10 mouse cellular contexts compared by ENCODE assay signal in the genomic region with DNA sequence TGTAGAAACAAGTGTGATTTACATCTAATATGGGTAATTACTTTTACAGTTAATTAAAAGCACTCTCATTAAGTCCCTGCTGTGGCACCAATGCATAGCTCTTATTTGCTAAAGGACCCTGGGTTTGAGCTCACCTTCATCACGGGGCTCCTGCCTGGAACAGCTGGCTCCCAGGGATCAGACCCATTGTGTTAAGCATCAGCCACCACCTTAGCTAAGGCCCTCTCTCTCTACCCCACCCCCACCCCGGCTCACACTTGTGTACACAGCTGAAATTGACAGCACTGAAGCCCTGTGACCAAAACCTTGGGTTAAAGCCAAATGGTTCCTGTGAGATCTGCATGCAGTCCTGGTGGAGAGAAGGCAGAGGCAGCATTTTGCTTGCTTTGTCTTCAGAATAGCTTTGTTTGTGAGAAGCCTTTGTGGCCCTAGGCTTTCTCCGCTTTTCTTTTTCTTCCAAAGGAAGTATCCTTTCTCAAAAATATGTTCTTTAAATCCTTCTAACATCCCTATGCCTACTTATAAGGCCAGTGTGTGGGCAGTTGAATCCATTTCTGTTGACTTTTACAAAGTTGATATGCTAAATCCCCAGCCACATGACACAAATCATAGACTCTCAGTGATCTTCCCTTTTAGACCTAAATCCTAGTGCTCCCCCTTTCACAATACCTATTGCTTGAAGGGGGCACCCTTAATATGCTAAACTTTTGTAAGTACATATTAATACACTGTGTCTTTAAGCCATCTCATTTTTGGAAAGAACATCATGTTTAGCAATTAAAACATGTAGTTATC.
DNase-seq lines count a peak whose midpoint lies in the region; ATAC-seq lines count a peak whose summit lies in the region.
"Had no signal": no experiment of that assay in that cellular context is flagged by ENCODE, and none has a peak within 500 bp of the region (broad histone marks: within the 10 kb centered on the region; RNA-seq: fewer than 3 reads in every experiment).

No protein-coding gene starts in this region.

- H3K36me3 ChIP-seq in embryonic facial prominence, embryonic 11.5 days (replicated peaks; ENCODE audit: control insufficient read depth, insufficient read depth, low read depth, low read length): no peaks in the 10 kb centered on the region
- no peaks in the 10 kb centered on the region for H3K36me3 ChIP-seq in midbrain, embryonic 15.5 days (replicated peaks)
- no peaks in the 10 kb centered on the region for H3K36me3 ChIP-seq in kidney, embryonic 16.5 days (ENCODE audit: insufficient read depth, low read length)
- H3K36me3 ChIP-seq: G1E had no signal

- H3K4me1 ChIP-seq in embryonic facial prominence, embryonic 11.5 days (ENCODE audit: control insufficient read depth, insufficient read depth, low read length): no peaks in the 10 kb centered on the region
- peaks cover 14% of the 10 kb centered on the region for H3K4me1 ChIP-seq in midbrain, embryonic 15.5 days
- no peaks in the 10 kb centered on the region for H3K4me1 ChIP-seq in kidney, embryonic 16.5 days (ENCODE audit: insufficient read depth, low read length)

- H3K27me3 ChIP-seq in embryonic facial prominence, embryonic 11.5 days (ENCODE audit: control insufficient read depth, insufficient read depth, low read length): no peaks in the 10 kb centered on the region
- no peaks in the 10 kb centered on the region for H3K27me3 ChIP-seq in midbrain, embryonic 15.5 days (replicated peaks)
- no peaks in the 10 kb centered on the region for H3K27me3 ChIP-seq in kidney, embryonic 16.5 days (ENCODE audit: insufficient read depth, low read length)

- peak; percentile 72 for DNase-seq in left cerebral cortex, postnatal 4 days
- no peak for DNase-seq in left cerebral cortex, postnatal 10 days (ENCODE audit: extremely low spot score in 1 of 2, low spot score in 2 of 2)
- DNase-seq in brain, adult 2 months (ENCODE audit: low read depth, low spot score): peak; percentile 89
- DNase-seq in embryonic facial prominence, embryonic 11.5 days (ENCODE audit: low spot score): peak; percentile 11
- DNase-seq in gastrocnemius, postnatal 4 days (ENCODE audit: low spot score in 2 of 2): no peak
- DNase-seq in urinary bladder, adult 2 months (ENCODE audit: low spot score): no peak

- H3K9ac ChIP-seq in embryonic facial prominence, embryonic 11.5 days (replicated peaks; ENCODE audit: low read length): no peak overlapping the region
- no peak overlapping the region for H3K9ac ChIP-seq in midbrain, embryonic 15.5 days
- H3K9ac ChIP-seq in kidney, embryonic 16.5 days (replicated peaks; ENCODE audit: low read length): no peak overlapping the region

- H3K4me2 ChIP-seq in embryonic facial prominence, embryonic 11.5 days (ENCODE audit: low read depth, low read length): no peak overlapping the region
- no peak overlapping the region for H3K4me2 ChIP-seq in midbrain, embryonic 15.5 days
- no peak overlapping the region for H3K4me2 ChIP-seq in kidney, embryonic 16.5 days (replicated peaks; ENCODE audit: low read depth, low read length)

- 26% methylated on average over 3 of the region's 3 CpGs for WGBS in embryonic facial prominence, embryonic 11.5 days
- 16% methylated on average over 3 of the region's 3 CpGs for WGBS in midbrain, embryonic 15.5 days
- 26% methylated on average over 3 of the region's 3 CpGs for WGBS in kidney, embryonic 16.5 days

- no peak overlapping the region for H3K4me3 ChIP-seq in embryonic facial prominence, embryonic 11.5 days (ENCODE audit: low read depth, low read length)
- H3K4me3 ChIP-seq in midbrain, embryonic 15.5 days: no peak overlapping the region
- no peak overlapping the region for H3K4me3 ChIP-seq in kidney, embryonic 16.5 days (ENCODE audit: low read length)

- no peaks in the 10 kb centered on the region for H3K9me3 ChIP-seq in embryonic facial prominence, embryonic 11.5 days (replicated peaks; ENCODE audit: control insufficient read depth, low read length)
- no peaks in the 10 kb centered on the region for H3K9me3 ChIP-seq in midbrain, embryonic 15.5 days
- no peaks in the 10 kb centered on the region for H3K9me3 ChIP-seq in kidney, embryonic 16.5 days (ENCODE audit: low read length)
- H3K9me3 ChIP-seq: G1E had no signal

- H3K27ac ChIP-seq in embryonic facial prominence, embryonic 11.5 days (replicated peaks; ENCODE audit: low read depth, low read length): no peak overlapping the region
- peak overlapping the region; percentile 60 for H3K27ac ChIP-seq in midbrain, embryonic 15.5 days
- no peak overlapping the region for H3K27ac ChIP-seq in kidney, embryonic 16.5 days (ENCODE audit: low read length)
- H3K27ac ChIP-seq: macrophage had no signal

- ATAC-seq in embryonic facial prominence, embryonic 11.5 days (replicated peaks; ENCODE audit: insufficient number of reproducible peaks, low FRiP score, low TSS enrichment, low read depth): no peak
- ATAC-seq in midbrain, embryonic 15.5 days (replicated peaks): peak; percentile 77
- ATAC-seq in kidney, embryonic 16.5 days (ENCODE audit: low FRiP score, low TSS enrichment): no peak

- intact Hi-C loops in left cerebral cortex, postnatal 4 days (cut with DNase I): loop anchor here (10.0 kb wide), 1 partner anchor 1005 kb away; no protein-coding TSS in a partner anchor
- intact Hi-C loops in left cerebral cortex, postnatal 10 days (cut with DNase I): loop anchor here (5.0 kb wide), 1 partner anchor 1008 kb away; no protein-coding TSS in a partner anchor

Comparison
In these comparisons a context has a peak if more than half of its experiments do, and no peak if none do; other contexts are left out.
1. DNase-seq: peak in left cerebral cortex, postnatal 4 days (single experiment), brain, adult 2 months (single experiment) and embryonic facial prominence, embryonic 11.5 days (single experiment); none in left cerebral cortex, postnatal 10 days (0 of 2), gastrocnemius, postnatal 4 days (0 of 2) and urinary bladder, adult 2 months (single experiment).